Mouse (Mus musculus): Measurements from ENCODE around the gene Myrip. TPM values are rescaled to one million over a fixed set of nuclear protein-coding genes. Genes with fewer than 3 reads are reported as not detected.
A peak's percentile ranks its signal among the peaks of the same experiment; 100 is the strongest.

The Myrip gene
- polyA plus RNA-seq, 1 experiment, result 8.0 TPM

- TF ChIP-seq POLR2A (IDR thresholded peaks at IDR 0.05; ENCODE audit: borderline replicate concordance, extremely low read depth, insufficient read depth, insufficient read length, poor library complexity, severe bottlenecking) (no peak), CTCF (IDR thresholded peaks at IDR 0.05; ENCODE audit: borderline replicate concordance, extremely low read depth, insufficient read depth, insufficient read length) (no peak)
- no peak for DNase-seq (ENCODE audit: low read depth)
Observed at GRCm38 (mm10) chr9:120428181-120428580, 126.9 kb downstream of the Myrip start.

GRCm38 (mm10) chr9:120433747-120434146 lies 132.4 kb downstream of the Myrip start:
- DNase-seq (ENCODE audit: low read depth), result peak; percentile 86
- TF ChIP-seq POLR2A (IDR thresholded peaks at IDR 0.05; ENCODE audit: borderline replicate concordance, extremely low read depth, insufficient read depth, insufficient read length, poor library complexity, severe bottlenecking), result no peak
- peak; percentile 99 for TF ChIP-seq CTCF (IDR thresholded peaks at IDR 0.05; ENCODE audit: borderline replicate concordance, extremely low read depth, insufficient read depth, insufficient read length)

- TF ChIP-seq POLR2A (IDR thresholded peaks at IDR 0.05; ENCODE audit: borderline replicate concordance, extremely low read depth, insufficient read depth, insufficient read length, poor library complexity, severe bottlenecking), result no peak
- peak; percentile 11; the same call in 1 of the 2 replicates for TF ChIP-seq CTCF (IDR thresholded peaks at IDR 0.05; ENCODE audit: borderline replicate concordance, extremely low read depth, insufficient read depth, insufficient read length)
- DNase-seq (ENCODE audit: low read depth), result peak; percentile 88
Observed at GRCm38 (mm10) chr9:120435841-120436240, 134.5 kb downstream of the Myrip start.

GRCm38 (mm10) chr9:120436854-120437253 lies 135.5 kb downstream of the Myrip start:
- TF ChIP-seq CTCF (IDR thresholded peaks at IDR 0.05; ENCODE audit: borderline replicate concordance, extremely low read depth, insufficient read depth, insufficient read length) (no peak), POLR2A (IDR thresholded peaks at IDR 0.05; ENCODE audit: borderline replicate concordance, extremely low read depth, insufficient read depth, insufficient read length, poor library complexity, severe bottlenecking) (no peak)
- no peak for DNase-seq (ENCODE audit: low read depth)

GRCm38 (mm10) chr9:120437266-120437876 lies 136.1 kb downstream of the Myrip start:
- TF ChIP-seq POLR2A (IDR thresholded peaks at IDR 0.05; ENCODE audit: borderline replicate concordance, extremely low read depth, insufficient read depth, insufficient read length, poor library complexity, severe bottlenecking), result no peak
- TF ChIP-seq CTCF (IDR thresholded peaks at IDR 0.05; ENCODE audit: borderline replicate concordance, extremely low read depth, insufficient read depth, insufficient read length), result no peak
- DNase-seq (ENCODE audit: low read depth), result peak; percentile 82

- TF ChIP-seq POLR2A (IDR thresholded peaks at IDR 0.05; ENCODE audit: borderline replicate concordance, extremely low read depth, insufficient read depth, insufficient read length, poor library complexity, severe bottlenecking) (no peak), CTCF (IDR thresholded peaks at IDR 0.05; ENCODE audit: borderline replicate concordance, extremely low read depth, insufficient read depth, insufficient read length) (peak; percentile 19; the same call in 1 of the 2 replicates)
- DNase-seq (ENCODE audit: low read depth), result no peak
Observed at GRCm38 (mm10) chr9:120438350-120438749, 137.0 kb downstream of the Myrip start.

- no peak for TF ChIP-seq CTCF (IDR thresholded peaks at IDR 0.05; ENCODE audit: borderline replicate concordance, extremely low read depth, insufficient read depth, insufficient read length)
- TF ChIP-seq POLR2A (IDR thresholded peaks at IDR 0.05; ENCODE audit: borderline replicate concordance, extremely low read depth, insufficient read depth, insufficient read length, poor library complexity, severe bottlenecking), result no peak
Observed at GRCm38 (mm10) chr9:120438781-120439180, 137.5 kb downstream of the Myrip start.

GRCm38 (mm10) chr9:120444642-120445041 lies 143.3 kb downstream of the Myrip start:
- peak; percentile 88 for DNase-seq (ENCODE audit: low read depth)
- TF ChIP-seq POLR2A (IDR thresholded peaks at IDR 0.05; ENCODE audit: borderline replicate concordance, extremely low read depth, insufficient read depth, insufficient read length, poor library complexity, severe bottlenecking) (no peak), CTCF (IDR thresholded peaks at IDR 0.05; ENCODE audit: borderline replicate concordance, extremely low read depth, insufficient read depth, insufficient read length) (no peak)

More at GRCm38 (mm10) chr9:120438781-120439180, 137.5 kb downstream of the Myrip start:
- DNase-seq (ENCODE audit: low read depth), result peak; percentile 71

- peak; percentile 67 for DNase-seq (ENCODE audit: low read depth)
- TF ChIP-seq CTCF (IDR thresholded peaks at IDR 0.05; ENCODE audit: borderline replicate concordance, extremely low read depth, insufficient read depth, insufficient read length), result no peak
- TF ChIP-seq POLR2A (IDR thresholded peaks at IDR 0.05; ENCODE audit: borderline replicate concordance, extremely low read depth, insufficient read depth, insufficient read length, poor library complexity, severe bottlenecking), result no peak
Observed at GRCm38 (mm10) chr9:120449696-120450329, 148.5 kb downstream of the Myrip start.

- peak; percentile 93 for DNase-seq (ENCODE audit: low read depth)
- no peak for TF ChIP-seq CTCF (IDR thresholded peaks at IDR 0.05; ENCODE audit: borderline replicate concordance, extremely low read depth, insufficient read depth, insufficient read length)
- TF ChIP-seq POLR2A (IDR thresholded peaks at IDR 0.05; ENCODE audit: borderline replicate concordance, extremely low read depth, insufficient read depth, insufficient read length, poor library complexity, severe bottlenecking), result no peak
Observed at GRCm38 (mm10) chr9:120455768-120456655, 154.7 kb downstream of the Myrip start.

GRCm38 (mm10) chr9:120470431-120470830 lies 169.1 kb downstream of the Myrip start:
- DNase-seq (ENCODE audit: low read depth), result no peak
- no peak for TF ChIP-seq CTCF (IDR thresholded peaks at IDR 0.05; ENCODE audit: borderline replicate concordance, extremely low read depth, insufficient read depth, insufficient read length)
- no peak for TF ChIP-seq POLR2A (IDR thresholded peaks at IDR 0.05; ENCODE audit: borderline replicate concordance, extremely low read depth, insufficient read depth, insufficient read length, poor library complexity, severe bottlenecking)

Data from brain, embryonic 14.5 days (tissue).